Mouse (Mus musculus) E14TG2a.4 (cell line): ENCODE measurements at regions not wholly inside any gene's neighbourhood (a gene's known extent, or its start where the extent isn't known, plus 50 kb on each side); places are given as distances from the start of the nearest gene placed in this dataset.

Experiments
- H3K27me3 ChIP-seq: 2 replicates; pipeline ENCODE4 v1.6.1; 2014; ENCODE audit warnings: low read length, control low read depth; ENCODE audit not compliant: insufficient read depth
- H3K36me3 ChIP-seq: 2 replicates; pipeline ENCODE4 v1.6.1; 2014; ENCODE audit warnings: low read length, control low read depth; ENCODE audit not compliant: insufficient read depth
- H3K4me1 ChIP-seq: replicated peaks from 2 replicates; pipeline ENCODE4 v1.6.1; 2014; ENCODE audit warnings: low read depth, low read length, control low read depth
- H3K4me3 ChIP-seq: replicated peaks from 2 replicates; pipeline ENCODE4 v1.5.1; 2014; ENCODE audit warnings: mild to moderate bottlenecking, low read length
- H3K9me3 ChIP-seq: 2 replicates; pipeline ENCODE4 v1.6.1; 2014; ENCODE audit warnings: low read length, control low read depth
- CTCF ChIP-seq: conservative IDR thresholded peaks from 2 replicates; pipeline ENCODE4 v1.5.1; 2014; ENCODE audit warnings: low read length
- NANOG ChIP-seq: IDR thresholded peaks from 2 replicates; pipeline ENCODE4 v1.6.1; 2014; ENCODE audit warnings: borderline replicate concordance, low read length, mixed read lengths
- POU5F1 ChIP-seq: IDR thresholded peaks from 2 replicates; pipeline ENCODE4 v1.6.1; 2014; ENCODE audit warnings: low read length, borderline replicate concordance

DNA sequence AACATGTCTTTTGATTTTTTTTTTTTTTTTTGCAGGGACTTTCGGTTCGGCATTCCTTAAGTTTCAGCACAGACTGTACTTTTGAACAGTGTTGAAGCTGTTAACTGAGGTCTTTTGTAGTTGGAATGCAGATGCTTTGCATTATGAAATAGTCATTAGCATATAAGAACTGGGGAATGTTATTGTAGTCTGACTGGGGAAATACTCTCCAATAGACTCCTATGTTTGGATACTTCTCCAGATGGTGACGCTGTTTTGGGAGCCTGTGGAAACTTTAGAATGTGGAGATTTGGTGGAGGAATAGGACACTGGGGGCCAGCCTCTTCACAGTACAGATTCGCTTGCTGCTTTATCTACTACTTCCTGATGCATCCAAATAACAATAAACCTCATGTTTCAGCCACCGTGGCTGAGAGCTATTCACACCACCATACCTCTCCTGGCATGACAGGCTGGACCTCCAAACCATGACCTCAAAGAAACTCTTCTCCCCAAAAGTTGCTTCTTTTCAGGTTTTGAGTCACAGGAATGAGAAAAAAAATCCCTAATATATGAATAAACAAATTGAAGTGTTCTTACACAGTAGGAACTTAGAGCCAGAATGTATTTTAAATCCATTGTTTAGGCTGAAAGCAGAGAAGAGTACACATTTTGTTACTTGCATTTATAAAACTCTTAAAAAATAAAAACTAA is 252.9 kb downstream of the Gm21750 start:
- H3K9me3 ChIP-seq, result no peaks in the 10 kb centered on the region
- H3K4me3 ChIP-seq, result no peak overlapping the region
- no peaks in the 10 kb centered on the region for H3K36me3 ChIP-seq
- H3K4me1 ChIP-seq, result no peaks in the 10 kb centered on the region
- TF ChIP-seq POU5F1 (no peak), NANOG (no peak), CTCF (no peak)
- H3K27me3 ChIP-seq, result no peaks in the 10 kb centered on the region

GRCm38 (mm10) chr14:73915990-73916389 is 255.0 kb downstream of the Gm21750 start:
- H3K4me1 ChIP-seq, result no peaks in the 10 kb centered on the region
- TF ChIP-seq CTCF (no peak), NANOG (no peak), POU5F1 (no peak)
- no peaks in the 10 kb centered on the region for H3K9me3 ChIP-seq
- H3K4me3 ChIP-seq, result no peak overlapping the region
- H3K36me3 ChIP-seq, result no peaks in the 10 kb centered on the region
- no peaks in the 10 kb centered on the region for H3K27me3 ChIP-seq

- TF ChIP-seq POU5F1, result no peak
- no peak for TF ChIP-seq CTCF
- TF ChIP-seq NANOG, result no peak
- Histone ChIP-seq H3K27me3 (no peaks in the 10 kb centered on the region), H3K9me3 (0 out of 2 replicates have a peak, but pooled peaks cover 3% of the 10 kb centered on the region), H3K4me3 (no peak overlapping the region), H3K36me3 (no peaks in the 10 kb centered on the region), H3K4me1 (no peaks in the 10 kb centered on the region)
Observed at GRCm38 (mm10) chr14:73931095-73931494, 270.1 kb downstream of the Gm21750 start.

DNA sequence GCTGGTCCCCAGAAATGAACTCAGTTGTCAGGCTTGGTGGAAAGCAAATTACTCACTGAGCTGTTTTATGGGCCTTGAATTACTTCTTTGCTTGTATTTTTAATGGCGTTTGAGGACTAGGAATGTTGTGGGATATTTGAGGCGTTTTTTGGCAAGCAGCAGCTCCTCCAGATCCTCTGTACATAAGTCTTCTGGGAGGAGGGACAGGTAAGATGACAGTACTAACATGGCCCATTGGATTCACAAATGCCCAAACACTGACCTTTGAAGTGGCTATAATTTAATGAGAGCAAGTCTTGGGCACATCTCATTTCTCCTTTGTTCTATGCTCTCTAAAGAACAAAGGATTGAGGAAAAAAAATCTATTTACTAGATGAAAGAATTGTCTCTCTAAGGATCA is 286.3 kb downstream of the Gm21750 start:
- Histone ChIP-seq H3K9me3 (no peaks in the 10 kb centered on the region), H3K27me3 (no peaks in the 10 kb centered on the region), H3K4me3 (no peak overlapping the region), H3K4me1 (no peaks in the 10 kb centered on the region), H3K36me3 (no peaks in the 10 kb centered on the region)
- TF ChIP-seq NANOG, result no peak
- no peak for TF ChIP-seq CTCF
- no peak for TF ChIP-seq POU5F1

- Histone ChIP-seq H3K27me3 (no peaks in the 10 kb centered on the region), H3K36me3 (no peaks in the 10 kb centered on the region), H3K4me3 (no peak overlapping the region), H3K9me3 (no peaks in the 10 kb centered on the region), H3K4me1 (no peaks in the 10 kb centered on the region)
- no peak for TF ChIP-seq POU5F1
- no peak for TF ChIP-seq CTCF
- TF ChIP-seq NANOG, result no peak
Observed at GRCm38 (mm10) chr14:73952511-73952910, 291.5 kb downstream of the Gm21750 start.

DNA sequence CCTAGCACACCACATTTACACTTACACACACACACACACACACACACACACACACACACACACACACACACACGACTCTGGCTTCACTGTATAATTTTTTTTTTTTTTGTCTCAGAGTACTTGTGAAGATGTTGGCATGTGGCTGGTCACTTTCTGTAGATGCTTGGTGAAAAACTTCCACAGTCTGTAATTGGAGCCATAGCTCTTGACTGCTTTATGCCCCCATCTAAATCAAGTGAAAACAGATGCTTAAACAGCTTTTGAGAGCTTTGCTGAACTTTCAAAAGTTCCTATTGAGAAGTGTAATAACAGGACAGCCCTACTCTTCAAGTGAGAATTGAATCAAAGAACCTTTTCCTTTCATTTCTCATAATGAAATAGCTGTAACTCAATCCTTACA is 317.7 kb downstream of the Gm21750 start:
- TF ChIP-seq POU5F1 (no peak), CTCF (no peak), NANOG (no peak)
- Histone ChIP-seq H3K4me3 (no peak overlapping the region), H3K4me1 (no peaks in the 10 kb centered on the region), H3K27me3 (no peaks in the 10 kb centered on the region), H3K36me3 (no peaks in the 10 kb centered on the region), H3K9me3 (no peaks in the 10 kb centered on the region)

DNA sequence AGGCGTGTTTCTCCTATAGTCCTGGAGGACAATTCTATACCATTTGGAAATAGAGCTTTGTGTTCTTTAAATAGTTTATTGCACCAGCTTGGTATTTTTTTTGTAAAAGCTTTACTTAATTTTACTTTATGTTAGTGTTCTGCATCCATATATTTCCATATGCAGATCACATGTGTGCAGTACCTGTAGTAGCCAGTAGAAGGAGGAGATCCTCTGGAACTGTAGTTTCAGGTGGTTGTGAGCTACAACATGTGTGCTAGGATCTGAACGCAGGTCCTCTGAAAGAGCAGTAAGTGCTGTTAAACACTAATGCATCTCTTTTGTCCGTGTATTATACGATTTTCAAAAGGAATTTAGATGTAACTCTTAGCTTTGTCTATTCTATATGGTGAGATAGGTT is 335.2 kb downstream of the Gm21750 start:
- Histone ChIP-seq H3K9me3 (peaks cover 9% of the 10 kb centered on the region), H3K4me3 (no peak overlapping the region), H3K27me3 (no peaks in the 10 kb centered on the region), H3K36me3 (no peaks in the 10 kb centered on the region), H3K4me1 (no peaks in the 10 kb centered on the region)
- TF ChIP-seq NANOG (no peak), CTCF (0 out of 2 replicates have a peak, but pooled peaks have one; percentile 3), POU5F1 (no peak)

DNA sequence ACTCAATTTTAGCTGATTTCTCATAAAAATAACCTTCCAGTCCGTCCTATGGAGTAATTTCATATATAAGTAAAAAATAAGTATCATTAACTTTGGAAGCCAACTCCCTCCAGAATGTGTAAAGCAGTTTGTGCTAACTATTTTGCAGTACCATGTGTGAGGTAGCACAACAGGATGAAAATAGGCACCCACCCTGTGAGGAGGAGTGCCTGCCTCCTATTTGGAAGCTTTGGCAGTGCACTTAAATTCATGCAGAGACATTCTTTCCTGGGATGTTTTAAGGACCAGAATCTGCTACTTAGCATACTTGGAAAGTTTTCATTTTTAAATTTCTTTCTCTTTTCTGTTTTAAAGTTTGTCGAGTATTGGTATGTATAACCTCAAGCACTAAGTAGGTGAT is 336.8 kb downstream of the Gm21750 start:
- Histone ChIP-seq H3K27me3 (no peaks in the 10 kb centered on the region), H3K4me3 (no peak overlapping the region), H3K36me3 (no peaks in the 10 kb centered on the region), H3K9me3 (peaks cover 9% of the 10 kb centered on the region), H3K4me1 (no peaks in the 10 kb centered on the region)
- no peak for TF ChIP-seq POU5F1
- TF ChIP-seq CTCF, result no peak
- TF ChIP-seq NANOG, result no peak

GRCm38 (mm10) chr14:73999409-73999909 is 338.4 kb downstream of the Gm21750 start:
- no peaks in the 10 kb centered on the region for H3K27me3 ChIP-seq
- H3K4me3 ChIP-seq, result no peak overlapping the region
- no peak for TF ChIP-seq CTCF
- no peak for TF ChIP-seq NANOG
- no peak for TF ChIP-seq POU5F1
- H3K36me3 ChIP-seq, result no peaks in the 10 kb centered on the region
- peaks cover 9% of the 10 kb centered on the region for H3K9me3 ChIP-seq
- H3K4me1 ChIP-seq, result no peaks in the 10 kb centered on the region
